Mouse (Mus musculus): ENCODE data around the gene Wscd1. TPM values are rescaled to one million over a fixed set of nuclear protein-coding genes. Genes with fewer than 3 reads are reported as not detected.

Wscd1 gene
- 44.1 and 54.4 TPM in 2 replicates for polyA plus RNA-seq (2014; fragmentation: Nextera tagmentation; extraction: Ambion mirVana)

GRCm38 (mm10) chr11:71749671-71750070 lies at the start of gene Wscd1:
TSS of gene Wscd1 (plus strand) at chr11:71749920.
- DNase-seq (ENCODE audit: low spot score, missing footprints) (peak; percentile 94), ATAC-seq (ENCODE audit: low FRiP score) (0 out of 2 replicates have a peak, but pooled peaks have one; percentile 9)
- Histone ChIP-seq H3K36me3 (ENCODE audit: control insufficient read depth, insufficient read depth, low read length) (no peaks in the 10 kb centered on the region), H3K27me3 (ENCODE audit: control insufficient read depth, insufficient read depth, low read length) (no peaks in the 10 kb centered on the region), H3K27ac (ENCODE audit: low read depth, low read length) (peak within 1 kb of the TSS; percentile 58; the same call in 1 of the 2 replicates), H3K4me2 (peak within 1 kb of the TSS; percentile 73), H3K4me1 (ENCODE audit: control insufficient read depth, insufficient read depth, low read length) (peaks cover 25% of the 10 kb centered on the region), H3K9me3 (ENCODE audit: control insufficient read depth, low read length) (no peaks in the 10 kb centered on the region), H3K9ac (ENCODE audit: low read length) (peak within 1 kb of the TSS; percentile 75), H3K4me3 (ENCODE audit: low read depth, low read length) (peak within 1 kb of the TSS; percentile 67)
- 2% methylated on average over 5 of the region's 5 CpGs for WGBS

GRCm38 (mm10) chr11:71728066-71728465 lies 21.7 kb upstream of the Wscd1 start:
- no peaks in the 10 kb centered on the region for H3K9me3 ChIP-seq (ENCODE audit: control insufficient read depth, low read length)
- no peak overlapping the region for H3K4me3 ChIP-seq (ENCODE audit: low read depth, low read length)
- no peaks in the 10 kb centered on the region for H3K27me3 ChIP-seq (ENCODE audit: control insufficient read depth, insufficient read depth, low read length)
- DNase-seq (ENCODE audit: low spot score, missing footprints) (peak; percentile 57), ATAC-seq (ENCODE audit: low FRiP score) (no peak)
- H3K4me2 ChIP-seq, result no peak overlapping the region
- H3K27ac ChIP-seq (ENCODE audit: low read depth, low read length), result no peak overlapping the region
- H3K36me3 ChIP-seq (ENCODE audit: control insufficient read depth, insufficient read depth, low read length), result no peaks in the 10 kb centered on the region
- H3K4me1 ChIP-seq (ENCODE audit: control insufficient read depth, insufficient read depth, low read length), result no peaks in the 10 kb centered on the region
- 77% methylated on average over 3 of the region's 3 CpGs for WGBS
- no peak overlapping the region for H3K9ac ChIP-seq (ENCODE audit: low read length)

- no peak overlapping the region for H3K4me2 ChIP-seq
- H3K27ac ChIP-seq (ENCODE audit: low read depth, low read length), result no peak overlapping the region
- H3K9me3 ChIP-seq (ENCODE audit: control insufficient read depth, low read length), result no peaks in the 10 kb centered on the region
- no peaks in the 10 kb centered on the region for H3K4me1 ChIP-seq (ENCODE audit: control insufficient read depth, insufficient read depth, low read length)
- no peaks in the 10 kb centered on the region for H3K27me3 ChIP-seq (ENCODE audit: control insufficient read depth, insufficient read depth, low read length)
- no peak overlapping the region for H3K9ac ChIP-seq (ENCODE audit: low read length)
- WGBS, result 49% methylated on average over 3 of the region's 3 CpGs
- no peaks in the 10 kb centered on the region for H3K36me3 ChIP-seq (ENCODE audit: control insufficient read depth, insufficient read depth, low read length)
- no peak overlapping the region for H3K4me3 ChIP-seq (ENCODE audit: low read depth, low read length)
- DNase-seq (ENCODE audit: low spot score, missing footprints), result peak; percentile 28
- ATAC-seq (ENCODE audit: low FRiP score), result no peak
Measured at GRCm38 (mm10) chr11:71729287-71729686, 20.4 kb upstream of the Wscd1 start.

- WGBS, result 63% methylated on average over 4 of the region's 4 CpGs
Measured at GRCm38 (mm10) chr11:71733771-71734170, 15.9 kb upstream of the Wscd1 start.

GRCm38 (mm10) chr11:71737106-71737505 lies 12.6 kb upstream of the Wscd1 start:
- ATAC-seq (ENCODE audit: low FRiP score), result 0 out of 2 replicates have a peak, but pooled peaks have one; percentile 35
- Histone ChIP-seq H3K9me3 (ENCODE audit: control insufficient read depth, low read length) (no peaks in the 10 kb centered on the region), H3K4me1 (ENCODE audit: control insufficient read depth, insufficient read depth, low read length) (peaks cover 4% of the 10 kb centered on the region), H3K27me3 (ENCODE audit: control insufficient read depth, insufficient read depth, low read length) (no peaks in the 10 kb centered on the region), H3K9ac (ENCODE audit: low read length) (no peak overlapping the region), H3K4me3 (ENCODE audit: low read depth, low read length) (no peak overlapping the region), H3K36me3 (ENCODE audit: control insufficient read depth, insufficient read depth, low read length) (no peaks in the 10 kb centered on the region), H3K4me2 (no peak overlapping the region), H3K27ac (ENCODE audit: low read depth, low read length) (no peak overlapping the region)
- WGBS, result 35% methylated on average over 5 of the region's 5 CpGs
- peak; percentile 86 for DNase-seq (ENCODE audit: low spot score, missing footprints)

More at GRCm38 (mm10) chr11:71733771-71734170, 15.9 kb upstream of the Wscd1 start:
- Histone ChIP-seq H3K4me2 (no peak overlapping the region), H3K27ac (ENCODE audit: low read depth, low read length) (no peak overlapping the region), H3K27me3 (ENCODE audit: control insufficient read depth, insufficient read depth, low read length) (no peaks in the 10 kb centered on the region), H3K4me1 (ENCODE audit: control insufficient read depth, insufficient read depth, low read length) (peaks cover 3% of the 10 kb centered on the region; the same call in 1 of the 2 replicates), H3K9me3 (ENCODE audit: control insufficient read depth, low read length) (no peaks in the 10 kb centered on the region), H3K9ac (ENCODE audit: low read length) (no peak overlapping the region), H3K4me3 (ENCODE audit: low read depth, low read length) (no peak overlapping the region), H3K36me3 (ENCODE audit: control insufficient read depth, insufficient read depth, low read length) (no peaks in the 10 kb centered on the region)
- DNase-seq (ENCODE audit: low spot score, missing footprints) (no peak), ATAC-seq (ENCODE audit: low FRiP score) (no peak)

- no peaks in the 10 kb centered on the region for H3K36me3 ChIP-seq (ENCODE audit: control insufficient read depth, insufficient read depth, low read length)
- H3K4me1 ChIP-seq (ENCODE audit: control insufficient read depth, insufficient read depth, low read length), result peaks cover 4% of the 10 kb centered on the region
- WGBS, result 47% methylated on average over 2 of the region's 2 CpGs
- H3K9me3 ChIP-seq (ENCODE audit: control insufficient read depth, low read length), result no peaks in the 10 kb centered on the region
- H3K27ac ChIP-seq (ENCODE audit: low read depth, low read length), result no peak overlapping the region
- no peak overlapping the region for H3K4me3 ChIP-seq (ENCODE audit: low read depth, low read length)
- no peak overlapping the region for H3K4me2 ChIP-seq
- H3K9ac ChIP-seq (ENCODE audit: low read length), result no peak overlapping the region
- DNase-seq (ENCODE audit: low spot score, missing footprints), result peak; percentile 51
- no peaks in the 10 kb centered on the region for H3K27me3 ChIP-seq (ENCODE audit: control insufficient read depth, insufficient read depth, low read length)
- no peak for ATAC-seq (ENCODE audit: low FRiP score)
Measured at GRCm38 (mm10) chr11:71738501-71739045, 11.1 kb upstream of the Wscd1 start.

GRCm38 (mm10) chr11:71745875-71746274 lies 3.8 kb upstream of the Wscd1 start:
- ATAC-seq (ENCODE audit: low FRiP score), result no peak
- WGBS, result 87% methylated on average over 3 of the region's 3 CpGs

GRCm38 (mm10) chr11:71747719-71748118 lies 2.0 kb upstream of the Wscd1 start:
- Histone ChIP-seq H3K9me3 (ENCODE audit: control insufficient read depth, low read length) (no peaks in the 10 kb centered on the region), H3K36me3 (ENCODE audit: control insufficient read depth, insufficient read depth, low read length) (no peaks in the 10 kb centered on the region), H3K27ac (ENCODE audit: low read depth, low read length) (no peak overlapping the region), H3K4me2 (no peak overlapping the region), H3K4me1 (ENCODE audit: control insufficient read depth, insufficient read depth, low read length) (peaks cover 16% of the 10 kb centered on the region), H3K4me3 (ENCODE audit: low read depth, low read length) (no peak overlapping the region), H3K27me3 (ENCODE audit: control insufficient read depth, insufficient read depth, low read length) (no peaks in the 10 kb centered on the region), H3K9ac (ENCODE audit: low read length) (no peak overlapping the region)
- WGBS, result 67% methylated on average over 7 of the region's 7 CpGs
- no peak for DNase-seq (ENCODE audit: low spot score, missing footprints)
- no peak for ATAC-seq (ENCODE audit: low FRiP score)

More at GRCm38 (mm10) chr11:71745875-71746274, 3.8 kb upstream of the Wscd1 start:
- no peak overlapping the region for H3K4me2 ChIP-seq
- no peaks in the 10 kb centered on the region for H3K27me3 ChIP-seq (ENCODE audit: control insufficient read depth, insufficient read depth, low read length)
- H3K27ac ChIP-seq (ENCODE audit: low read depth, low read length), result no peak overlapping the region
- DNase-seq (ENCODE audit: low spot score, missing footprints), result no peak
- peaks cover 5% of the 10 kb centered on the region for H3K4me1 ChIP-seq (ENCODE audit: control insufficient read depth, insufficient read depth, low read length)
- H3K9ac ChIP-seq (ENCODE audit: low read length), result no peak overlapping the region
- no peaks in the 10 kb centered on the region for H3K9me3 ChIP-seq (ENCODE audit: control insufficient read depth, low read length)
- H3K36me3 ChIP-seq (ENCODE audit: control insufficient read depth, insufficient read depth, low read length), result no peaks in the 10 kb centered on the region
- H3K4me3 ChIP-seq (ENCODE audit: low read depth, low read length), result no peak overlapping the region

GRCm38 (mm10) chr11:71750534-71751173 lies 934 bp downstream of the Wscd1 start:
- under 1% methylated on average over 60 of the region's 60 CpGs for WGBS
- Histone ChIP-seq H3K4me1 (ENCODE audit: control insufficient read depth, insufficient read depth, low read length) (peaks cover 35% of the 10 kb centered on the region), H3K36me3 (ENCODE audit: control insufficient read depth, insufficient read depth, low read length) (no peaks in the 10 kb centered on the region), H3K9me3 (ENCODE audit: control insufficient read depth, low read length) (no peaks in the 10 kb centered on the region), H3K27me3 (ENCODE audit: control insufficient read depth, insufficient read depth, low read length) (no peaks in the 10 kb centered on the region), H3K9ac (ENCODE audit: low read length) (peak overlapping the region; percentile 75), H3K27ac (ENCODE audit: low read depth, low read length) (peak overlapping the region; percentile 58), H3K4me2 (peak overlapping the region; percentile 73), H3K4me3 (ENCODE audit: low read depth, low read length) (peak overlapping the region; percentile 67)
- ATAC-seq (ENCODE audit: low FRiP score) (peak; percentile 92), DNase-seq (ENCODE audit: low spot score, missing footprints) (peak; percentile 97)

Data from midbrain, embryonic 11.5 days (tissue).